Mouse (Mus musculus): ENCODE data around the gene Larp6. TPM values are rescaled to one million over a fixed set of nuclear protein-coding genes. Genes with fewer than 3 reads are reported as not detected.
A peak's percentile ranks its signal among the peaks of the same experiment; 100 is the strongest.

The Larp6 gene
- polyA plus RNA-seq, 1 experiment from 2014 or later, result 5.9 TPM

DNA sequence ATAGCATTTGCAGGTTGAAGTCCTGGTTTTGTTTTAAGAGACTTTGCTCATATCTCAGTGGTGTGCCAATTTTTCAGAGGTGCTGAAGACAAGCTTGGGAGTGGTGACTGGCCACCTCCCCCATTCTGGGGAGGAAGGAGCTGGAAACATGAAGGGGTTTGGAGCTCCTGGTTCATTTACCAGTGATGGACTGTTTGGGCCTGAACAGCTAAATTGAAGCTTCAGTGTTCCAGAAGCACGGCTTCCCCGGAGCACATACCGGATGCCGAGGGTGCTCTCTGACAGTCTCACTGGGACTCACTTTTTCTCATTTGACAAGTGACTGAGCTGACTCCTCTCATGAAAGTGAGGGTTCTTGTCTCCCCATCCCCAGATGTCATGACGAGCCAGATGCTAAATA lies 4.2 kb upstream of the Larp6 start:
- Histone ChIP-seq H3K27me3 (replicated peaks; ENCODE audit: control insufficient read depth, insufficient read depth, low read length) (no peaks in the 10 kb centered on the region), H3K9ac (ENCODE audit: low read length) (no peak overlapping the region), H3K4me3 (ENCODE audit: low read depth, low read length) (no peak overlapping the region), H3K4me1 (ENCODE audit: control insufficient read depth, insufficient read depth, low read length) (0 out of 2 replicates have a peak, but pooled peaks cover 2% of the 10 kb centered on the region), H3K36me3 (ENCODE audit: control insufficient read depth, insufficient read depth, low read length) (no peaks in the 10 kb centered on the region), H3K4me2 (ENCODE audit: low read length) (no peak overlapping the region), H3K27ac (ENCODE audit: low read depth, low read length) (no peak overlapping the region), H3K9me3 (replicated peaks; ENCODE audit: control insufficient read depth, low read length) (no peaks in the 10 kb centered on the region)
- WGBS, result 92% methylated on average over 5 of the region's 5 CpGs
- ATAC-seq, result no peak
- DNase-seq (ENCODE audit: low spot score), result no peak

DNA sequence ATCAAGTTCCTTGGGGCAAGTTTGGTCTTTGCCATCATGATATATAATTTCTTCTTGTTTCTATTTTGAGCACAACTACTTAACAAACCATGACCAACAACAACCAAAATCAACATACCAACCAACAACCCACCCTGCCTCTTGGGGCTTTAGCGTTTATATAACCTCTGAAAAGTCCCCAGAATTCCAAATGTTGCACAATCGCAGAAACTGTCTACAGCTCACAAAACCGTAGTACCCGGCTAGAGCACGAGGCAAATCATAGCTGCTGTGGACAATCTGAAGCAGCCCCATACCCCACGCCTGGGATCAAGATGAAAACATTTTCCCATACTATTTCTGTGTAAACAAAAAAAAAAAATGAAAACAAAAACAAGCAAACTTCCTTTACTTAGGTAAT lies 3.1 kb upstream of the Larp6 start:
- Histone ChIP-seq H3K27ac (ENCODE audit: low read depth, low read length) (no peak overlapping the region), H3K4me1 (ENCODE audit: control insufficient read depth, insufficient read depth, low read length) (0 out of 2 replicates have a peak, but pooled peaks cover 2% of the 10 kb centered on the region), H3K36me3 (ENCODE audit: control insufficient read depth, insufficient read depth, low read length) (no peaks in the 10 kb centered on the region), H3K27me3 (replicated peaks; ENCODE audit: control insufficient read depth, insufficient read depth, low read length) (no peaks in the 10 kb centered on the region), H3K4me2 (ENCODE audit: low read length) (no peak overlapping the region), H3K9me3 (replicated peaks; ENCODE audit: control insufficient read depth, low read length) (no peaks in the 10 kb centered on the region), H3K4me3 (ENCODE audit: low read depth, low read length) (no peak overlapping the region), H3K9ac (ENCODE audit: low read length) (no peak overlapping the region)
- DNase-seq (ENCODE audit: low spot score), result no peak
- WGBS, result 88% methylated on average over 6 of the region's 6 CpGs
- no peak for ATAC-seq

DNA sequence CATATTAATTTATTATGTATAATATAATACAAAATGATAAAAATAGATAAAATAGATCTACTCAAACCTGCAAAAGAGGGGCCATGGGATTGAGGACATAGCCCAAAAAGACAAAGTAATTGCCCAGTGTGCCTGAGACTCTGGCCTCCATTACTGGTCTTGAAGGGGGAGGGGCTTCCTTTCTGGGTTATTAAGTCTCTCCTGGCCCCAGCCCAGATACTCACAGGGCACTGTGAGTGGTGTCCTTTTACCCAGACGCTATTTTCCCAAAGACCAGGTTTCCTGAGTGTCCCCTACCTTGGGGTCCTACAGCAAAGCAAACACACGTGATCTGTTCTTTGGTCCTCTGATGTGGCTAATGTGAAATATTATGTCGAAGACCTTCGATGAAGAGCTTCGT lies 778 bp upstream of the Larp6 start:
- 0 out of 2 replicates have a peak, but pooled peaks cover 2% of the 10 kb centered on the region for H3K4me1 ChIP-seq (ENCODE audit: control insufficient read depth, insufficient read depth, low read length)
- no peak overlapping the region for H3K9ac ChIP-seq (ENCODE audit: low read length)
- H3K27me3 ChIP-seq (replicated peaks; ENCODE audit: control insufficient read depth, insufficient read depth, low read length), result no peaks in the 10 kb centered on the region
- H3K27ac ChIP-seq (ENCODE audit: low read depth, low read length), result no peak overlapping the region
- no peak overlapping the region for H3K4me2 ChIP-seq (ENCODE audit: low read length)
- ATAC-seq (no peak), DNase-seq (ENCODE audit: low spot score) (no peak)
- no peaks in the 10 kb centered on the region for H3K36me3 ChIP-seq (ENCODE audit: control insufficient read depth, insufficient read depth, low read length)
- no peaks in the 10 kb centered on the region for H3K9me3 ChIP-seq (replicated peaks; ENCODE audit: control insufficient read depth, low read length)
- whole genome bisulfite sequencing, result 79% methylated on average over 5 of the region's 5 CpGs
- H3K4me3 ChIP-seq (ENCODE audit: low read depth, low read length), result no peak overlapping the region

DNA sequence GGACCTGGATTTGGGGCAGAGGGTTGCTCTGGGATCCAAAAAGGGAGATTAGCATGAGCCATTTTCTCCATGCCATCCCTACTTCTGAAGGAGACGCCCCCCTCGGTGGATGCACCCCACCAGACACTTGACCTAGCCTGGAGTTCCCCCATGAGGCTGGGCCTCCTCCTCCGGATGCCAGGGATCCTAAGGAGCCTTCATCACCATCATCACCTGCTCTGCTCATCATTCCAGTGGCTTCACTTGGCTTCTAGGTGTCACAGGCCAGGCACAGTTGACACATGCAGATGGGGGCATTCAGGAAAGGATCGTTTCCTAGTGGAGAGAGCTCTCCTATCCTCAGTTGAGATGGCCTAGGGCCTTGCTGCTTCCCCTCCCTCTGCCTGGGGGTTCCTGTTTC lies 827 bp downstream of the Larp6 start:
- Histone ChIP-seq H3K36me3 (ENCODE audit: control insufficient read depth, insufficient read depth, low read length) (no peaks in the 10 kb centered on the region), H3K4me2 (ENCODE audit: low read length) (peak overlapping the region; percentile 96), H3K4me3 (ENCODE audit: low read depth, low read length) (peak overlapping the region; percentile 59), H3K4me1 (ENCODE audit: control insufficient read depth, insufficient read depth, low read length) (0 out of 2 replicates have a peak, but pooled peaks cover 2% of the 10 kb centered on the region), H3K9ac (ENCODE audit: low read length) (peak overlapping the region; percentile 85), H3K27me3 (replicated peaks; ENCODE audit: control insufficient read depth, insufficient read depth, low read length) (no peaks in the 10 kb centered on the region), H3K9me3 (replicated peaks; ENCODE audit: control insufficient read depth, low read length) (no peaks in the 10 kb centered on the region; the same call in 1 of the 2 replicates), H3K27ac (ENCODE audit: low read depth, low read length) (no peak overlapping the region)
- WGBS, result 39% methylated on average over 4 of the region's 4 CpGs
- ATAC-seq (no peak), DNase-seq (ENCODE audit: low spot score) (no peak)

DNA sequence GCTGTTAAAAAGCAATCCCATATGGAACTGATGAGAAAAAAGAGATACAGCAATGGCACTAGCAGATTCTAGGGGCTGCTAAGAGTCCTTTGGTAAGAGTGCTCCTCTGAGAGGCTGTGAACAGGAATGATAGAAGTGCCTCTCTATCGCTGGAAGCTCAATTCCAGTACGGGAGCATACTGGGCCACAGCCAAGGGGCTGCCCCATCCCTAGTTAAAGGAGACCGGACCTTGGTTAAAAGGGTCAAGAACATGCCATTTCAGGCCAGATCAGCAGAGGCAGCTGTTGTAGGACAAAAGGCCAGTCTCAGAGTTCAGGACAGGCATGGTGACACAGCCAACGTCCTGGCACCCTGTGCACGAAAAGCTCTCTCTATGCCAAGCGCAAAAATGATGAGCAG lies 1.4 kb downstream of the Larp6 start:
- Histone ChIP-seq H3K27me3 (replicated peaks; ENCODE audit: control insufficient read depth, insufficient read depth, low read length) (no peaks in the 10 kb centered on the region), H3K27ac (ENCODE audit: low read depth, low read length) (no peak overlapping the region), H3K4me1 (ENCODE audit: control insufficient read depth, insufficient read depth, low read length) (0 out of 2 replicates have a peak, but pooled peaks cover 2% of the 10 kb centered on the region), H3K4me3 (ENCODE audit: low read depth, low read length) (no peak overlapping the region), H3K9me3 (replicated peaks; ENCODE audit: control insufficient read depth, low read length) (no peaks in the 10 kb centered on the region; the same call in 1 of the 2 replicates), H3K36me3 (ENCODE audit: control insufficient read depth, insufficient read depth, low read length) (no peaks in the 10 kb centered on the region), H3K4me2 (ENCODE audit: low read length) (peak overlapping the region; percentile 96; the same call in 1 of the 2 replicates), H3K9ac (ENCODE audit: low read length) (no peak overlapping the region)
- ATAC-seq (no peak), DNase-seq (ENCODE audit: low spot score) (no peak)
- WGBS, result 86% methylated on average over 6 of the region's 6 CpGs

DNA sequence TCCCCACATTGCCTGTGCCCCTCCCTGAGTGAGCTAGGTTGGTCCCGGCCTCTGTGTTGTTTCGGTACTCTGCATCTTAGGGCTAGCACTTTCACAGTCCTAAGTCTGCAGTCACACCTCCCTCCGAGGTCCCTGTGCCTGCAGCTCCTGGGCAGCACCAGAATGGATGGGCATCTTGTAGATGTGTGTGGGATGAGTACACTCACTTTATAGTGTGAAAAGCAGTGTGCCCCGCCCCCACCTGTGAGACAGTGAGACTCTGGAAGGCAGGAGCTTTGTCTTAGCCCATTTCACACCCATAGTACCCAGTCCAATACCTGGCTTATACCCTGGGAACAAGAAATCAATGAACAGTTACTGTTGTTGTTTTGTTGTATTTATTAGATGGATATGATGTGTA lies 2.5 kb downstream of the Larp6 start:
- no peak overlapping the region for H3K4me2 ChIP-seq (ENCODE audit: low read length)
- DNase-seq (ENCODE audit: low spot score) (no peak), ATAC-seq (no peak)
- H3K27me3 ChIP-seq (replicated peaks; ENCODE audit: control insufficient read depth, insufficient read depth, low read length), result no peaks in the 10 kb centered on the region
- 0 out of 2 replicates have a peak, but pooled peaks cover 2% of the 10 kb centered on the region for H3K4me1 ChIP-seq (ENCODE audit: control insufficient read depth, insufficient read depth, low read length)
- no peaks in the 10 kb centered on the region for H3K36me3 ChIP-seq (ENCODE audit: control insufficient read depth, insufficient read depth, low read length)
- no peak overlapping the region for H3K4me3 ChIP-seq (ENCODE audit: low read depth, low read length)
- no peaks in the 10 kb centered on the region; the same call in 1 of the 2 replicates for H3K9me3 ChIP-seq (replicated peaks; ENCODE audit: control insufficient read depth, low read length)
- H3K27ac ChIP-seq (ENCODE audit: low read depth, low read length), result no peak overlapping the region
- 85% methylated on average over 4 of the region's 4 CpGs for WGBS
- no peak overlapping the region for H3K9ac ChIP-seq (ENCODE audit: low read length)

DNA sequence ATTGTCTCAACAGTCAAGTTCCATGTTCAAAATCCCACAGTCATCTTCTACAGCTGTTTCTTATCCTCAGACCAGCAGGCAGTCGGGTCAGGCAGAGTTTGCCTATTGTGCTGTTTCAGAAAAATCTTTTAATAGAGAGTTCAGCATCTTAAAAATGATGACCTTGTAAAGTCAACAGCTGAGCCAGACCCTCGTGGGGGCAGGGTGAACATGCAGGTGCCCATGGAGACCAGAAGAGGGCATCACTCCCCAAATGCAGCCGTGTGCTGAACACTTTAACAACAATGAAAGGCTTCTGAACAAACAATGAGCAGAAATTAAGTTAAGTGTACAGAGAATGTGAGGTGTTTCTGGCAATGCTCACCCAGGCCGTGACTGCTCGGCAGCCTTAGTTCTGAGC lies 3.0 kb downstream of the Larp6 start:
- peak; percentile 10 for DNase-seq (ENCODE audit: low spot score)
- no peak overlapping the region for H3K4me3 ChIP-seq (ENCODE audit: low read depth, low read length)
- H3K36me3 ChIP-seq (ENCODE audit: control insufficient read depth, insufficient read depth, low read length), result no peaks in the 10 kb centered on the region
- H3K9ac ChIP-seq (ENCODE audit: low read length), result no peak overlapping the region
- ATAC-seq, result no peak
- H3K4me2 ChIP-seq (ENCODE audit: low read length), result no peak overlapping the region
- no peaks in the 10 kb centered on the region for H3K27me3 ChIP-seq (replicated peaks; ENCODE audit: control insufficient read depth, insufficient read depth, low read length)
- 52% methylated on average over 5 of the region's 5 CpGs for WGBS
- H3K9me3 ChIP-seq (replicated peaks; ENCODE audit: control insufficient read depth, low read length), result no peaks in the 10 kb centered on the region; the same call in 1 of the 2 replicates
- no peak overlapping the region for H3K27ac ChIP-seq (ENCODE audit: low read depth, low read length)
- H3K4me1 ChIP-seq (ENCODE audit: control insufficient read depth, insufficient read depth, low read length), result 0 out of 2 replicates have a peak, but pooled peaks cover 2% of the 10 kb centered on the region

DNA sequence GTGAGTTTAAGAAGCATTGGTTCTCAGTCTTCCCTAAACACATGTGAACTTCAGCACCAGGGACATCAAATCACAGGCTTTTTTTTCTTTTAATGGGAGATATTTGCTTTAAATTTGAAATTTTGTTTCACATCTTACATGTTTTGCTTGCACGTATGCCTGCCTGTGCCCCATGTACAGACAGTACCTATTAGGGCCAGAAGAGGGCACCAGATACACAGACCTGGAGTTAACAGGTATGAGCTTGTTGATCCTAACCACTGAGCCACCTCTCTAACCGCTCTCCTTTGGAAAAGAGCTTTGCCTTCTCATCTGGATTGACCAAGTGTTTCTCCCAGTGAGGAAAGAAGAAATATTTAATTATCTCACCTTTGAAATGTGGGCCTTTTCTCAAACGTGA lies 5.5 kb downstream of the Larp6 start:
- Histone ChIP-seq H3K9me3 (replicated peaks; ENCODE audit: control insufficient read depth, low read length) (no peaks in the 10 kb centered on the region; the same call in 1 of the 2 replicates), H3K27me3 (replicated peaks; ENCODE audit: control insufficient read depth, insufficient read depth, low read length) (no peaks in the 10 kb centered on the region), H3K4me3 (ENCODE audit: low read depth, low read length) (no peak overlapping the region), H3K9ac (ENCODE audit: low read length) (no peak overlapping the region), H3K36me3 (ENCODE audit: control insufficient read depth, insufficient read depth, low read length) (no peaks in the 10 kb centered on the region), H3K4me1 (ENCODE audit: control insufficient read depth, insufficient read depth, low read length) (no peaks in the 10 kb centered on the region), H3K27ac (ENCODE audit: low read depth, low read length) (no peak overlapping the region), H3K4me2 (ENCODE audit: low read length) (no peak overlapping the region)
- WGBS, result 53% methylated on average over 3 of the region's 3 CpGs
- DNase-seq (ENCODE audit: low spot score) (peak; percentile 60), ATAC-seq (no peak)

DNA sequence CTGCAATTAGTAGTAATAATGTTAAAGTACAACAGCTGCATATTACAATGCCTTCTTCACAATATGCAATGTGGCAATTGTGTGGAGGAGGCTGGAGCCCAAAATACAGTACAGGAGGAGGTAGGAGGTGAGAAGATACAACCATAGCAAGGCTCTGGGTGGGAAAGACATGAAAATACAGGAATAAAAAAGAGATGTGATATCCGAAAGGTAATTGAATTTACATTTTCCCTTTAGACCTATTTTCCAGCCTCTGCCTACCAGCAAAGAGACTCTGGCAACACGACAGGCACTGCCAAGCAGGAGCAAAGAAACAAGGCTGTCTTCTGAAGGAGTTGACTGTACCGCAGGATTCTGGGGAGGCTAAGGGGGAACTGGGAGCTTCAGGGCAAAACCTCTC lies 6.9 kb downstream of the Larp6 start:
- no peaks in the 10 kb centered on the region for H3K36me3 ChIP-seq (ENCODE audit: control insufficient read depth, insufficient read depth, low read length)
- H3K4me2 ChIP-seq (ENCODE audit: low read length), result no peak overlapping the region
- H3K27ac ChIP-seq (ENCODE audit: low read depth, low read length), result no peak overlapping the region
- DNase-seq (ENCODE audit: low spot score) (no peak), ATAC-seq (no peak)
- no peaks in the 10 kb centered on the region; the same call in 1 of the 2 replicates for H3K9me3 ChIP-seq (replicated peaks; ENCODE audit: control insufficient read depth, low read length)
- no peaks in the 10 kb centered on the region for H3K27me3 ChIP-seq (replicated peaks; ENCODE audit: control insufficient read depth, insufficient read depth, low read length)
- WGBS, result 87% methylated on average over 3 of the region's 3 CpGs
- H3K4me3 ChIP-seq (ENCODE audit: low read depth, low read length), result no peak overlapping the region
- H3K4me1 ChIP-seq (ENCODE audit: control insufficient read depth, insufficient read depth, low read length), result no peaks in the 10 kb centered on the region
- H3K9ac ChIP-seq (ENCODE audit: low read length), result no peak overlapping the region

Data from forebrain, embryonic 14.5 days (tissue).